Mouse (Mus musculus) midbrain, embryonic 13.5 days (tissue): ENCODE results near the gene Aloxe3. TPM values are rescaled to one million over a fixed set of nuclear protein-coding genes. Genes with fewer than 3 reads are reported as not detected.
A peak's percentile ranks its signal among the peaks of the same experiment; 100 is the strongest.

Experiments used
- ATAC-seq: fragments of 200-750 bp; cut with Nextera tagmentation; 2 replicates; pipeline ENCODE4 v1.8.0; 2017; ENCODE audit warnings: mild to moderate bottlenecking, moderate TSS enrichment, moderate library complexity
- H3K27ac ChIP-seq: fragments of 300-500 bp; sonication (generic); 2 replicates; pipeline ENCODE4 v1.5.1; 2015; ENCODE audit warnings: inconsistent platforms, mild to moderate bottlenecking, moderate library complexity
- H3K27me3 ChIP-seq: fragments of 300-500 bp; sonication (generic); 2 replicates; pipeline ENCODE4 v1.6.1; 2015; ENCODE audit warnings: mild to moderate bottlenecking, inconsistent platforms
- H3K36me3 ChIP-seq: fragments of 300-500 bp; sonication (generic); 2 replicates; pipeline ENCODE4 v1.6.1; 2015; ENCODE audit warnings: mild to moderate bottlenecking, inconsistent platforms
- H3K4me1 ChIP-seq: fragments of 300-500 bp; sonication (generic); replicated peaks from 2 replicates; pipeline ENCODE4 v1.6.1; 2015; ENCODE audit warnings: inconsistent platforms
- H3K4me2 ChIP-seq: fragments of 300-500 bp; sonication (generic); replicated peaks from 2 replicates; pipeline ENCODE4 v1.6.1; 2015; ENCODE audit warnings: moderate library complexity, mild to moderate bottlenecking, inconsistent platforms
- H3K4me3 ChIP-seq: fragments of 300-500 bp; sonication (generic); replicated peaks from 2 replicates; pipeline ENCODE4 v1.5.1; 2015; ENCODE audit warnings: mild to moderate bottlenecking, inconsistent platforms
- H3K9ac ChIP-seq: fragments of 300-500 bp; sonication (generic); replicated peaks from 2 replicates; pipeline ENCODE4 v1.6.1; 2015; ENCODE audit warnings: mild to moderate bottlenecking, inconsistent platforms
- H3K9me3 ChIP-seq: fragments of 300-500 bp; sonication (generic); 2 replicates; pipeline ENCODE4 v1.6.1; 2016; ENCODE audit warnings: mild to moderate bottlenecking, inconsistent platforms
- WGBS: fragments of 180-500 bp; shearing (Covaris S2); methylation state at CpG from one replicate; pipeline ENCODE4 v1.1.7; 2015; 5-methylcytosine and 5-hydroxymethylcytosine counted together
- polyA plus RNA-seq: library from polyadenylated mRNA; unstranded; fragments of >200 nt; fragmentation: Nextera tagmentation; extraction: Ambion mirVana; gene quantifications from 2 replicates; pipeline ENCODE4 v1.2.1, GENCODE M21; 2015

Aloxe3 gene
- polyA plus RNA-seq, 1 experiment from 2014 or later: 0.39 TPM

DNA sequence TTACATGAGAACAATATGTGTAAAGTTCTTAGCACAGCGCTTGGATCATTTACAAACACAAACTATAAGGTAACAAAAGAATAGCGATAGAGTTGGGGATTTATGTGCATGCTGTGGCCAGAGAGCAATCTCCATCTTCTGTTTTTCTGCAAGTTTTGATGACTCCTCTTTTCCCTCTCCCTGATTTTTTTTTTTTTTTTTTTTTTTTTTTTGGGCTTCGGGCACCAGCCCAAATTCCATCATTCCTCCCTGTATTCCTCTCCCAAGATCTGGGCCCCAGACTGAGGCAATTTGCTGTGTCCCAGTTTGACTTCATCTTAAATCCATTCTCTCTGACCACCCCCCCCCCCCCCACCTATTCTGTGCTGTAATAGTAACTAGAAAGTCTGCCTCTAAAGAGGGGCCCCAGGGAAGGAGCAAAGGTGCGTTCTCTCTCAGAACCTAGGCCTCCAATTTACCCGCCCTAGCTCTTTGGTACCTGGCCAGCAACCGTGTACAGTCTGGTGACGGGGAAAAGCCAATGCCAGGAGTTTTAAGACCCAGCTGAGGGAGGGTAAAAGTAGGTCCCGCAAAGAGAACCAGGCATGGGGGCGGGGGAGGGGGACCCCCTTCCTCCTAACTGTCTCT, 29.2 kb upstream of the Aloxe3 start:
- peak overlapping the region; percentile 93 for H3K4me2 ChIP-seq
- H3K9ac ChIP-seq: peak overlapping the region; percentile 59
- H3K9me3 ChIP-seq: no peaks in the 10 kb centered on the region
- no peaks in the 10 kb centered on the region for H3K27me3 ChIP-seq
- 18% methylated on average over 9 of the region's 9 CpGs for WGBS
- H3K4me1 ChIP-seq: peaks cover 76% of the 10 kb centered on the region
- H3K27ac ChIP-seq: peak overlapping the region; percentile 81; the same call in 1 of the 2 replicates
- H3K4me3 ChIP-seq: peak overlapping the region; percentile 47
- ATAC-seq: no peak
- peaks cover 21% of the 10 kb centered on the region for H3K36me3 ChIP-seq

DNA sequence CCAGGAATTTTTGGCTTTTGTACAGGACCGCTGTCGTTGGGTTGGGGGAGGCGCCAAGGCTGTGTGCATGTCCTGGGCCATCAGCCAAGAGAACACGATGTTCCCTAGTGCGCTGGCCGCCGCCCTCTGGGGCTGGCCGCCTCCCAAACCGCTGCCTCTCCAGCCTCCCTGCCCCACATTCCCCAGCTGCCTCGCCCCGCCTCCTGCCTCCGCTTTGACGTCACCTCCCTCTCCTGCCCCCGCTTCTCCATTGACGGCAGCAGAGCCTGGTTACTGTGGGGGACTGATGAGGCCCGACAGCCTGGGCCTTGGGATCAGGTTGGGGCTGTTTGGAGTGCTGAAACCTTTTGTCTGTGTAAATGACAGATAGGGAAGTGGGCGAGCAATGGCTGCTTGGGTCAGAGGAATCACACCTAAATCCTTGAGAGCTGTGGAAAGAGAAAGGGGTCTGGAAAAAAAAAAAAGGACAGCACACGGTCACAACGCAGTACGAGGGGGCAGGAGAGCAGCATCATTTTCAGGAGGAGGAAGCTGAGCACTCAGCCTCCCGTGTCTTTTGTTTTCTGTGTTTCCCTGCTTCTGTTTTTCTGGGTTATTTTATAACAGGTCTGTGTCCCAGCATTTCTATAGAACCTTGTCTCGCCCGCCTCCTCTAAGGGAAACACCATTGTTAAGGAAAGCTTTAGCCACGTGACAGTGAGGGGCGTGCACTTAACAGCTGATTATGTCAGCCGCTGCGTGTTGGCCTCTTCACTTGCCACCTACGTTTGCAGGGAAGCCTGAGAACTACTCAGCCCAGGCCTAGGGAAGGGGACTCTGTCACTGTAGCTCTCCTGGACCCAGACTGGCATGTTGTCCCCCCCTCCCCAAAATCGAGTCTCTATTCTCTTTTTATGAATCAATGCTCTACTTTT, 28.5 kb upstream of the Aloxe3 start:
- peak overlapping the region; percentile 59 for H3K9ac ChIP-seq
- peak overlapping the region; percentile 27 for H3K4me3 ChIP-seq
- H3K27ac ChIP-seq: peak overlapping the region; percentile 81
- no peaks in the 10 kb centered on the region for H3K9me3 ChIP-seq
- 1% methylated on average over 29 of the region's 29 CpGs for WGBS
- H3K4me2 ChIP-seq: peak overlapping the region; percentile 93
- no peak for ATAC-seq
- peaks cover 22% of the 10 kb centered on the region for H3K36me3 ChIP-seq
- H3K4me1 ChIP-seq: peaks cover 70% of the 10 kb centered on the region
- no peaks in the 10 kb centered on the region for H3K27me3 ChIP-seq

DNA sequence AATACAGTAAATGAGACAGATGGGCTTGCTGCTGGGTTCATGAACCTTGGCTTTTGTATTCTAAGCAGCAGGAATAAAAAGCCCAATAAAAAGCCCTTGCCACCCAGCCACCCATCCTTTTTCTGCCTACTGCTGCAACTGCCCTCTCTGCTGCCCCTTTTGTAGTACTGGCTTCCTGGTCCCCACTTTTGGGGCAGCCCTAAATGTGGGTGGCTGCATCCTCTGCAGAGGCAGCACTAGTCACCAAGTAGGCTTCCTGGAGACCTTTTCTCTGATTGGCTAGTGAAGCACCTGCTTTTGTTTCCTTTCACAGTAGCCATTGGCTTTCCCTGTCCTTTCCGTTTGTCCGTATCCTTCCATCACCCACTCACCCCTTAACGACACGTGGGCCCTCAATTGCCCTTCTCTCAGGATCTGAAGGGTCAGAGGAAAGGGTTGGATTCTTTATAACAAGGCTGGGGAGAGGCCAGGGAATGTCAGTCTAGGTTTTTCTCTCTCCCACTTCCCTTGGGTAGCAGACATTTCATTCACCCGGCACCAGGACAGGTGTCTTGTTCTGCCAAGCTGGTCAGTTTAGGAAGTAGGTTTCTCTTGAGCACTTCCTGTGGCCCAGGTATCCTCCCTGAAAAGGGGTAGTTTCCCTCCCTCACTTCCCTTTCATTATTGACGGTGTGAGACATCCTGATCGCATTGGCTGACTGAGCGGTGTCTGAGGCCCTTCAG, 27.5 kb upstream of the Aloxe3 start:
- Histone ChIP-seq H3K4me1 (peaks cover 66% of the 10 kb centered on the region), H3K27me3 (no peaks in the 10 kb centered on the region), H3K4me3 (peak overlapping the region; percentile 52), H3K9ac (peak overlapping the region; percentile 73; the same call in 1 of the 2 replicates), H3K4me2 (peak overlapping the region; percentile 93), H3K9me3 (no peaks in the 10 kb centered on the region), H3K36me3 (peaks cover 26% of the 10 kb centered on the region), H3K27ac (peak overlapping the region; percentile 81)
- 21% methylated on average over 8 of the region's 8 CpGs for WGBS
- no peak for ATAC-seq

DNA sequence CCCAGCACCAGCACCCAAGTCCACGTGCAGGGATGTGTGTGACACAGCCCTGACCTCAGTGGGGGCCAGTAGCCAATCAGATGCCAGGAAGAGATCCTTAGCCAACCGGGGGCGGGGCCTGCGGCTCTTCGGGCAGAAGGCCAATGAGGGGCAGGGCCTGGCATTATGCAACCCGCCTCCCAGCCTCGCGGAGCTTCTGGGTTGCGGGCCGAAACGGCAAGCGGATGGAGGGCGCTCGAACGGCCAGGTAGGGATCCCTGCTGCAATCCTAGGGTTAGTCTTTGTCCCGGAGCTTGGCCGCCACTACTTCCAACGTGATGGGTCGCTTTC, 27.0 kb upstream of the Aloxe3 start:
- peak overlapping the region; percentile 93 for H3K4me2 ChIP-seq
- 0 out of 2 replicates have a peak, but pooled peaks have one; percentile 6 for ATAC-seq
- peak overlapping the region; percentile 81 for H3K27ac ChIP-seq
- H3K4me3 ChIP-seq: peak overlapping the region; percentile 52
- H3K9me3 ChIP-seq: no peaks in the 10 kb centered on the region
- WGBS: under 1% methylated on average over 19 of the region's 19 CpGs
- H3K4me1 ChIP-seq: peaks cover 66% of the 10 kb centered on the region
- no peaks in the 10 kb centered on the region for H3K27me3 ChIP-seq
- H3K36me3 ChIP-seq: peaks cover 31% of the 10 kb centered on the region
- peak overlapping the region; percentile 73 for H3K9ac ChIP-seq

DNA sequence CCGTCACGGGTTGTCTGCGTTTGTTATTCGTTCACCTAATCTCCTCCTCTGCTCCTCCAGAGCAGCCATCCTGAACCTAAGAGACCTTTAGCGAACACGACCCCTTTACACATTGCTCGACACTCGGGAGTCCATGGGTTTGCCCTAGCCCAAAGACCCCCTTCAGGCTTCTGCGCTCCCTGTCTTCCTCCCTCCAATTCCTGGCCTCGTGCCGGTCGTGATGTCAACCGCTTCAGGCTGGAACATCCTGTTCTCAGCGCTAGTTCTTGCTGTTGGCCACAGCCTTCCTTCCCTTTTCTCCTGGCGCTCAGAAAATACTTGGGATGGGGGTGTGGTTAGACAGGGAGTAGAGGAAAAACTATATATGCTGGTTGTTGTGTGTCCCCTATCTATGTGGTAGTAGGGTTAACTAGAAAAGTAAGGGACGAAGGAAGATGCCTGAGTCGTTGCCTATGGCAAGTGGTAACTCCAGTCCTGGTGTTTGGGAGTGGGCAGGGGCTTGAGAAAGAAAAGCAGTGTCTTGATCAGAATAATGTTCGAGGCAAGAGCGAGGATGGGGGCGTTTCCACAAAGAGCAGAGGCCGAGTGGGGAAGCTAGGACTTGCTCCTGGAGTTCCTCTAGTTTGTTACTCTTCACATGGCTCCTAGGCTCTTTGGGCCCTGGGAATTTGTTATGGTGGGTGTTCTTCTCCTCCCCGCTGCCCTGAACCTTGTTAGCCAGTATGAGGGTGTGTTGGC, 26.4 kb upstream of the Aloxe3 start:
- Histone ChIP-seq H3K4me1 (peaks cover 61% of the 10 kb centered on the region), H3K9me3 (no peaks in the 10 kb centered on the region), H3K4me2 (peak overlapping the region; percentile 93), H3K27me3 (no peaks in the 10 kb centered on the region), H3K9ac (peak overlapping the region; percentile 73), H3K27ac (peak overlapping the region; percentile 81), H3K36me3 (peaks cover 38% of the 10 kb centered on the region), H3K4me3 (peak overlapping the region; percentile 52)
- under 1% methylated on average over 22 of the region's 22 CpGs for WGBS
- ATAC-seq: no peak

DNA sequence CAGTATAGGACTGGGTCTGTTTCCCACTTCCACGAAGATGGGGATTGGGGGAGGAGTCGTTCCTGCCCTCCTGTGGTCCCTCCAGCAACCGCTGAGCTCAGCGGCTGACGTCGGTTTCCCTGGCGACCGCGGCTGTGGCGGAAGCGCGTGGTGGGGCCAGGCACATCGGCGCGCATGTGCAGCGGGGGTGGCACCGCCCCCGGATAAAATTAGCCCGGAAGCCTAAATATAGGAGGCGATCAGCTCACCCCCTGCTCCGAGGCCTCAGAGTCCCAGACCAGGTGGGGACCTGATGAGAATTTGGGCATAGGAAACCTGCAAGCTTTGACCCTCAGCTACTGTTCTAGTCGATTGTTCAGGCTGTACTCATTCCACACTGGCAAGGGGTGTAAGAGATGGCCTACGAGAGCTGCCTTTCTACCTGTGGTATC, 25.8 kb upstream of the Aloxe3 start:
- H3K36me3 ChIP-seq: peaks cover 43% of the 10 kb centered on the region
- peak; percentile 38 for ATAC-seq
- under 1% methylated on average over 23 of the region's 23 CpGs for WGBS
- H3K4me3 ChIP-seq: peak overlapping the region; percentile 52
- H3K27ac ChIP-seq: peak overlapping the region; percentile 81
- H3K9me3 ChIP-seq: no peaks in the 10 kb centered on the region
- peak overlapping the region; percentile 93 for H3K4me2 ChIP-seq
- peaks cover 58% of the 10 kb centered on the region for H3K4me1 ChIP-seq
- no peaks in the 10 kb centered on the region for H3K27me3 ChIP-seq
- peak overlapping the region; percentile 73 for H3K9ac ChIP-seq

DNA sequence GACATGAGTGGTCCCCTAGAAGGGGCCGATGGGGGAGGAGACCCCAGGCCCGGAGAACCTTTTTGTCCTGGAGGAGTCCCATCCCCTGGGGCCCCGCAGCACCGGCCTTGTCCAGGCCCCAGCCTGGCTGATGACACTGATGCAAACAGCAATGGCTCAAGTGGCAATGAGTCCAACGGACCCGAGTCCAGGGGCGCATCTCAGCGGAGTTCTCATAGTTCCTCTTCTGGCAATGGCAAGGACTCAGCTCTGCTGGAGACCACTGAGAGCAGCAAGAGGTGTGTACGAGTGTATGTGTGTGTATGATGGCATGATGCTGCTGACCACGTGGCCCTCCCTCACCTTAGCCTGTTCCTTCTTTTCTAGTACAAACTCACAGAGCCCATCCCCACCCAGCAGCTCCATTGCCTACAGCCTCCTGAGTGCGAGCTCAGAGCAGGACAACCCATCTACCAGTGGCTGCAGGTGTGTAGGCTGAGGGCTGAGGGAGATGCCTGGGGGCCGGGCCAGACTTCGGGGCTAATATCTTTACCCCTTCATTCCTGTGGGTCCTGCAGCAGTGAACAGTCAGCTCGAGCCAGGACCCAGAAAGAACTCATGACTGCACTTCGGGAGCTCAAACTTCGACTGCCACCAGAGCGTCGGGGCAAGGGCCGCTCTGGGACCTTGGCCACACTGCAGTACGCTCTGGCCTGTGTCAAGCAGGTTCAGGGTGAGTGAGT, 24.9 kb upstream of the Aloxe3 start:
- Histone ChIP-seq H3K9me3 (no peaks in the 10 kb centered on the region), H3K4me2 (peak overlapping the region; percentile 93), H3K9ac (peak overlapping the region; percentile 73), H3K4me3 (peak overlapping the region; percentile 52), H3K36me3 (peaks cover 52% of the 10 kb centered on the region), H3K27me3 (no peaks in the 10 kb centered on the region), H3K4me1 (peaks cover 51% of the 10 kb centered on the region), H3K27ac (peak overlapping the region; percentile 81; the same call in 1 of the 2 replicates)
- no peak for ATAC-seq
- 92% methylated on average over 20 of the region's 20 CpGs for WGBS

DNA sequence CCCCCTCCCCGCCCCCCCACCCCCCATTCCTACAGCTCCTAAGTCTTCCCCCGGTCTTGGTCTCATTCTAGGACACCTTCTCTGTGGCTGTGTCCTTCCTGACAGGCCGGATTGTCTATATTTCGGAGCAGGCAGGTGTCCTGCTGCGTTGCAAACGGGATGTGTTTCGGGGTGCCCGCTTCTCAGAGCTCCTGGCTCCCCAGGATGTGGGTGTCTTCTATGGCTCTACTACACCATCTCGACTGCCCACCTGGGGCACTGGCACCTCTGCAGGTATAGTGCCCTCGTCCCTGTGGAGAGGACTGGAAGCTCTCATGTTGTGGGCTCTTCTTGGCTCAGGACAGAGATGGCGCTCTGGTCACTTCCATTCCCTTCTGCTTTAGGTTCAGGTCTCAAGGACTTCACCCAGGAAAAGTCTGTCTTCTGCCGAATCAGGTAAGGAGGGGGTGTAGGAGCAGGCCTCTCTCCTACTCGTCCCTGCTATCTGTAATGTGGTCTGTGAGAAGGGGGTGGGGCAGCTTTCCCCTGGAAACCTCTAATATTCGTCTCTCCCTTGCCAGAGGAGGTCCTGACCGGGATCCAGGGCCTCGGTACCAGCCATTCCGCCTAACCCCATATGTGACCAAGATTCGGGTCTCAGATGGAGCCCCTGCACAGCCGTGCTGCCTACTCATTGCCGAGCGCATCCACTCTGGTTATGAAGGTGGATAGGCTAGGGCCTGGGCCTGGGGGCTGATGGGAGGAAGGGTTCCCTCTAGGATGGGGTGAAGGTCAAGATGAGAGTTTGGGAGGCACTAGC, 23.9 kb upstream of the Aloxe3 start:
- H3K27me3 ChIP-seq: no peaks in the 10 kb centered on the region
- ATAC-seq: no peak
- no peak overlapping the region for H3K9ac ChIP-seq
- H3K4me2 ChIP-seq: no peak overlapping the region
- peaks cover 42% of the 10 kb centered on the region for H3K4me1 ChIP-seq
- no peak overlapping the region for H3K4me3 ChIP-seq
- no peaks in the 10 kb centered on the region for H3K9me3 ChIP-seq
- peaks cover 61% of the 10 kb centered on the region for H3K36me3 ChIP-seq
- 90% methylated on average over 21 of the region's 21 CpGs for WGBS
- no peak overlapping the region for H3K27ac ChIP-seq

DNA sequence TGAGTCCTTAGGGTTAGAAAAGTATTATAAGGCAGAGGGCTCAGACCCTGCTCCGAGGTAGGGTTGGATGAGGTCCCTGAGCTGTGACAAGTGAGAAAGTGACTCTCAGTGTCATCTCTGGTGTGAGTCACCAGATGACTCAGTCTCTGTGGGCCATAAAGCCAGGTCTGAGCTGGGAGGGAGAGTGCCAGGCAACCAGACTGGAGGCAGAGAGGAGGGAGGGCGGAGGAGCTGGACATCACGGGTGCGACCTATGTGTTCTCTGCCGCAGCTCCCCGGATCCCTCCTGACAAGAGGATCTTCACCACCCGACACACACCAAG, 23.3 kb upstream of the Aloxe3 start:
- no peak for ATAC-seq
- Histone ChIP-seq H3K4me3 (no peak overlapping the region), H3K27me3 (no peaks in the 10 kb centered on the region), H3K4me1 (peaks cover 37% of the 10 kb centered on the region), H3K9ac (no peak overlapping the region), H3K36me3 (peaks cover 66% of the 10 kb centered on the region), H3K9me3 (no peaks in the 10 kb centered on the region), H3K27ac (no peak overlapping the region), H3K4me2 (no peak overlapping the region)
- 96% methylated on average over 7 of the region's 7 CpGs for WGBS

DNA sequence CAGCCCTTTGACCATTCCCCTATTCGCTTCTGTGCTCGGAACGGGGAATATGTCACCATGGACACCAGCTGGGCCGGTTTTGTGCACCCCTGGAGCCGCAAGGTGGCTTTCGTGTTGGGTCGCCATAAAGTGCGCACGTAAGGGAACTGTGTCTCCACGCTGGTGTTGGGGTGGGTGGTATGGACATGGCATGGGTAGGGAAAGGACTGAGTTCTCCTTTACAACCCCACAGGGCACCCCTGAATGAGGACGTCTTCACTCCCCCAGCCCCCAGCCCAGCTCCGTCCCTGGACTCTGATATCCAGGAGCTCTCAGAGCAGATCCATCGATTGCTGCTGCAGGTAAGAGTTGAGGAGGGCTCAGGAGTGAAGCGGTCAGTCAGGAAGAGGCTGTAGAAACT, 22.6 kb upstream of the Aloxe3 start:
- Histone ChIP-seq H3K9me3 (no peaks in the 10 kb centered on the region), H3K27ac (no peak overlapping the region), H3K4me1 (peaks cover 29% of the 10 kb centered on the region), H3K4me3 (no peak overlapping the region), H3K9ac (no peak overlapping the region; the same call in 1 of the 2 replicates), H3K27me3 (no peaks in the 10 kb centered on the region), H3K36me3 (peaks cover 74% of the 10 kb centered on the region), H3K4me2 (no peak overlapping the region)
- ATAC-seq: no peak
- WGBS: 94% methylated on average over 14 of the region's 14 CpGs
